21 mouse cellular contexts compared by ENCODE assay signal in the genomic region with DNA sequence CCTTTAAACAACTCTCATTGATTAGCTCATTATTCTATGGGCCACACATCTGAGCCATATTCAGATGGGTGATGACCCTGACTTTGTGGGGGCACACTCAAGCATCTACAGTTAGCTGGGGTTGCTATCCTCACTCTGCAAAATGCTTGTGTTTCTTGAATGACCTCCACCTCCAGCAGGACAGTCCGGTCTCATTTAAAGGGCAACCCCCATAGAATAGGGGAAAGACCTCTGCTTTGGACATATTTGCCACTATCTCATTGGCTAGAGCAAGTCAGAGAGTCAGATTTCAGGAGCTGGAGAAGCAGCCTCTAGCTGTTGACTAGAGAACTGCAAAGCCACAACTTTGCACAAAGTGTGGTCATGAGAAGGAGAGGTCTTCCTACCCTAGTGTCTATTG. TPM values are rescaled to one million over a fixed set of nuclear protein-coding genes. Genes with fewer than 3 reads are reported as not detected.
A peak's percentile ranks its signal among the peaks of the same experiment; 100 is the strongest.
DNase-seq lines count a peak whose midpoint lies in the region; ATAC-seq and TF ChIP-seq lines count a peak whose summit lies in the region.
"Had no signal": no experiment of that assay in that cellular context is flagged by ENCODE, and none has a peak within 500 bp of the region (broad histone marks: within the 10 kb centered on the region; RNA-seq: fewer than 3 reads in every experiment).

No protein-coding gene starts in this region.

- TF ChIP-seq CTCF in layer of hippocampus, adult 2 months (conservative IDR thresholded peaks at IDR 0.05) = peak; percentile 64

- H3K27ac ChIP-seq in layer of hippocampus, adult 2 months = no peak overlapping the region
- H3K27ac ChIP-seq in hindbrain, embryonic 11.5 days (ENCODE audit: low read depth, low read length) = peak overlapping the region; percentile 5; the same call in 1 of the 2 replicates
- no peak overlapping the region for H3K27ac ChIP-seq in neural tube, embryonic 15.5 days (replicated peaks)
- H3K27ac ChIP-seq: embryonic facial prominence, embryonic 15.5 days; forebrain, embryonic 10.5 days; gastrocnemius, adult 2 months; heart, embryonic 15.5 days; liver, embryonic 12.5 days had no signal

- peak; percentile 6 for DNase-seq in embryo, embryonic 10.5 days (ENCODE audit: low spot score)
- DNase-seq in embryo, embryonic 9.5 days (ENCODE audit: extremely low spot score) = no peak
- DNase-seq in layer of hippocampus, adult 2 months (ENCODE audit: low spot score in 2 of 2) = no peak
- DNase-seq in layer of hippocampus, adult 11-12 months (ENCODE audit: low spot score) = no peak
- no peak for DNase-seq in hindbrain, embryonic 11.5 days (ENCODE audit: low spot score)
- no peak for DNase-seq in lung, postnatal 10 days
- no peak for DNase-seq in layer of hippocampus, postnatal 14 days (ENCODE audit: low spot score in 2 of 2)
- DNase-seq: adrenal gland, postnatal 10 days; cerebellum, adult 9-11 months; gastrocnemius, adult 2 months; kidney, adult 18-20 months; kidney, postnatal 10 days; lung, embryonic 14.5 days; lung, postnatal 4 days had no signal

- H3K9me3 ChIP-seq in hindbrain, embryonic 11.5 days (ENCODE audit: control insufficient read depth, low read length) = no peaks in the 10 kb centered on the region
- no peaks in the 10 kb centered on the region for H3K9me3 ChIP-seq in neural tube, embryonic 15.5 days (replicated peaks)
- H3K9me3 ChIP-seq: embryonic facial prominence, embryonic 15.5 days; forebrain, embryonic 10.5 days; heart, embryonic 15.5 days; liver, embryonic 12.5 days had no signal

- no peak for ATAC-seq in hindbrain, embryonic 11.5 days (ENCODE audit: low FRiP score)
- peak; percentile 13; the same call in 1 of the 2 replicates for ATAC-seq in neural tube, embryonic 15.5 days (ENCODE audit: low FRiP score)
- ATAC-seq: activated CD4-positive, CD25-positive, alpha-beta regulatory T cell, adult 4 months; liver, embryonic 12.5 days had no signal

- no peak overlapping the region for H3K9ac ChIP-seq in hindbrain, embryonic 11.5 days (ENCODE audit: low read depth, low read length)
- H3K9ac ChIP-seq in neural tube, embryonic 15.5 days (replicated peaks) = no peak overlapping the region
- H3K9ac ChIP-seq: embryonic facial prominence, embryonic 15.5 days; heart, embryonic 15.5 days; liver, embryonic 12.5 days; lung, embryonic 14.5 days had no signal

- H3K36me3 ChIP-seq in hindbrain, embryonic 11.5 days (ENCODE audit: control insufficient read depth, insufficient read depth, low read length) = no peaks in the 10 kb centered on the region
- H3K36me3 ChIP-seq in neural tube, embryonic 15.5 days = no peaks in the 10 kb centered on the region; the same call in 1 of the 2 replicates
- H3K36me3 ChIP-seq: embryonic facial prominence, embryonic 15.5 days; G1E; liver, embryonic 12.5 days had no signal

- 52% methylated on average over 1 of the region's 1 CpGs for WGBS in hindbrain, embryonic 11.5 days
- 65% methylated on average over 1 of the region's 1 CpGs for WGBS in neural tube, embryonic 15.5 days

- no peaks in the 10 kb centered on the region; the same call in 1 of the 2 replicates for H3K4me1 ChIP-seq in hindbrain, embryonic 11.5 days (replicated peaks; ENCODE audit: control insufficient read depth, insufficient read depth, low read length)
- H3K4me1 ChIP-seq in neural tube, embryonic 15.5 days = peaks cover 15% of the 10 kb centered on the region
- H3K4me1 ChIP-seq: embryonic facial prominence, embryonic 15.5 days; heart, embryonic 15.5 days; liver, embryonic 12.5 days had no signal

- H3K4me3 ChIP-seq in layer of hippocampus, adult 2 months = no peak overlapping the region
- no peak overlapping the region for H3K4me3 ChIP-seq in hindbrain, embryonic 11.5 days (ENCODE audit: low read depth, low read length)
- no peak overlapping the region for H3K4me3 ChIP-seq in neural tube, embryonic 15.5 days (replicated peaks)
- H3K4me3 ChIP-seq: embryonic facial prominence, embryonic 15.5 days; forebrain, embryonic 10.5 days; gastrocnemius, adult 2 months; heart, embryonic 15.5 days; liver, embryonic 12.5 days had no signal

- H3K27me3 ChIP-seq in hindbrain, embryonic 11.5 days (ENCODE audit: control insufficient read depth, insufficient read depth, low read length) = no peaks in the 10 kb centered on the region
- no peaks in the 10 kb centered on the region for H3K27me3 ChIP-seq in neural tube, embryonic 15.5 days (replicated peaks)
- H3K27me3 ChIP-seq: embryonic facial prominence, embryonic 15.5 days; heart, embryonic 15.5 days; liver, embryonic 12.5 days had no signal

- H3K4me2 ChIP-seq in hindbrain, embryonic 11.5 days (replicated peaks; ENCODE audit: low read depth, low read length) = no peak overlapping the region
- H3K4me2 ChIP-seq in neural tube, embryonic 15.5 days = peak overlapping the region; percentile 1
- H3K4me2 ChIP-seq: embryonic facial prominence, embryonic 15.5 days; heart, embryonic 15.5 days; liver, embryonic 12.5 days; lung, embryonic 14.5 days had no signal

RNA-seq across cellular contexts. Expression of a gene that starts 52.7 kb away (rescaled TPM):
- 10 to 100 TPM; 52.2 to 53.3 TPM for total RNA-seq in layer of hippocampus, adult 2 months (2021)
- 73.1 and 88.1 TPM in 2 replicates for polyA plus RNA-seq in hindbrain, embryonic 11.5 days (2014; fragmentation: Nextera tagmentation; extraction: Ambion mirVana)
- 254 and 315 TPM in 2 replicates for polyA plus RNA-seq in neural tube, embryonic 15.5 days (2015; fragmentation: Nextera tagmentation; extraction: Ambion mirVana)
- total RNA-seq in layer of hippocampus, postnatal 14 days (2021) = 10 to 100 TPM; 20.6 to 25.9 TPM
- total RNA-seq: adrenal gland, postnatal 10 days; gastrocnemius, adult 2 months had no signal
- polyA plus RNA-seq: activated CD4-positive, CD25-positive, alpha-beta regulatory T cell, adult 4 months; G1E; heart, embryonic 15.5 days; liver, embryonic 12.5 days had no signal
